Mouse (Mus musculus) adrenal gland, adult (tissue): ENCODE data around the gene Nanos3.

Source experiments
- DNase-seq, 2 experiments: peaks; one replicate each; pipeline ENCODE4 v3.0.0; 2022 to 2023; ENCODE audit warnings: low spot score in 1 of 2; ENCODE audit not compliant: inconsistent age in 2 of 2

Gene Nanos3

DNA sequence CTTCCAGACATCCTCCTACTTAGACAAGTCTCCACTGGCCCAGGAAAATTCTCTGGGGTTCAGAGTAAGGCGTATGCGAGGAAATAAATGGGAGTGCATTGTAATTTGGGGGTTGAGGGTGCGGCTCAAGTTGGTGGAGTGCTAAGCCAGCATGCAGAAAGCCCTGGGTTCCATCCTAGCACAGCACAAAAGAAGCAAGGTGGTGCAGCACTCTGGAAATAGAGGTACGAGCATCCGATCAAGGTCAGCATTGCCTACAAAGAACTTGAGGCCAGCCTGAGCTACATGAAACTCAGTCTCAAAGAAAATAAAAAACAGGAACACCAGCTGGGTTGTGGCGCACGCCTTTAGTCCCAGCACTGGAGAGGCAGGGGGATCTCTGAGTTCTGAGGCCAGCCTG lies at the start of gene Nanos3:
TSS of gene Nanos3 (minus strand) at position 101 of the 400 bp plus-strand sequence.
- DNase-seq, result no peak

DNA sequence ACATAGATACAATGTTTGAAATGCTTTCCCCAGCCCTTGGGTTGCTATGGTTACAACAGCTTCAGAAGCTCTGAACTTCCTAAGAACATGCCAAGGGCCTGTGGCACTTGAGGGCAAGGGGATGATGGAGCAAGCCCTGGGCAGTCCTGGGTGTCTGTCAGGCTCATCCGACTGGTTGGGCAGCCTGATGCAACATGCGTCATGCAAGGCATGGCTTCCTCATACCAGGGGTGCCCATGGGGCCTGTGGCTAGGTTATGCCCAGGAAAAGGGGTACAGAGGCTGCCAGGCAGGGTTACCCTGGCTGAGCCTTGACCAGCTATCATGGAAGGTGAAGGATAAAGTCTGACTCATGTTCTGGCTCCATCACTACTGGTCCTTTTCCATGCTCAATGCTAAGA lies 48.0 kb upstream of the Nanos3 start:
- peak; percentile 85 for DNase-seq

DNA sequence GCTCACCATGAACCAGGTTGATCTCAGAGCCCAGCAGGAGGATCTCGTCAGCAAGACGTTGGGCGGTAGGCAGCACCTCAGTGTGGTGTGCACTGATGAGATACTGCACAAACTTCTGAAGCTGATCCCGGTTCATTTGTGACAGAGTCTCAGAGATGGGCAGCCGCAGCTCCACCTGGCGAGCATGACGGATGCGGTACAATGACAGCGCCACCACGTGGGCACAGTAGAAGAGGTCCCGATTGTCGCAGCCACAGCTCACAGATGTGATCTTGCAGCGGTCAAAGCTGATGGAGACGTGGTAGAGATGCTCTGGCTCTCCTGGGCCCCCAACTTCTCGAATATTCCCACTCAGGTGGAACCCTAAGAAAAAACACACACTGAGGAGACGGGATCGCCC lies 45.7 kb upstream of the Nanos3 start:
- DNase-seq, result no peak

DNA sequence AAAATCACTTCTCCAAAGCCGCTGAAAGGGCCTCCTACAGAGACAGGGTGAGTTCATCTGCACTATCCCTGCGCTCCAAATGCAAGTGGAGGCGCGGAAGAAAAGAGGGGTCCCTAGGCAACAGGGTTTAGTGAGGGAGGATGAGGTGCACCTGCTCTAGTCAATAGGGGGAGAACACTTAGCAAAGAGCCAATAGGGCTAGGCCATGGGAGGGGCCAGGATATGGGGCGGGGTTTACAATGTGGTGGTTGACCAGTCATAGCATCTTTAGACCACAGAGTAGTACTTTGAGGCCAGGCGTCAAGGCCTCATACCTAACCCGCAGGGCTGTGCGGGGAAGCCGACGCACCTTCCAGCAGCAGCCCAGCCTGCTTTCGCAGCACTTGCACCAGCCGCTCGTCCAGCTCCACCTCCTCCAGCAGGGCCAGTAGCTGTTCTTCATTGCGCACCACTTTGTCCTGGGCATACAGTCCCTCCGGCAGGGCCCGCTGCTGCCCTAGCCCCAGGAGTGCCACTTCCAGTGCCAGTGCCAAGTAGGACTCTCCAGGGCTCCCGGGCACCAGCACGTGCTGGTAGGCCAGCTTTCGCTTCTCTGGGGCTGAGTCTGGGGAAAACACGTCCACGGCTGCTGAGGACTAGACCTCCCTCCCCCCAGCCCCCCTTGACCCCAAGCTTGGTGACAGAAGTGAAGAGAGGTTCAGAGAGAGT lies 38.5 kb upstream of the Nanos3 start:
- no peak for DNase-seq

DNA sequence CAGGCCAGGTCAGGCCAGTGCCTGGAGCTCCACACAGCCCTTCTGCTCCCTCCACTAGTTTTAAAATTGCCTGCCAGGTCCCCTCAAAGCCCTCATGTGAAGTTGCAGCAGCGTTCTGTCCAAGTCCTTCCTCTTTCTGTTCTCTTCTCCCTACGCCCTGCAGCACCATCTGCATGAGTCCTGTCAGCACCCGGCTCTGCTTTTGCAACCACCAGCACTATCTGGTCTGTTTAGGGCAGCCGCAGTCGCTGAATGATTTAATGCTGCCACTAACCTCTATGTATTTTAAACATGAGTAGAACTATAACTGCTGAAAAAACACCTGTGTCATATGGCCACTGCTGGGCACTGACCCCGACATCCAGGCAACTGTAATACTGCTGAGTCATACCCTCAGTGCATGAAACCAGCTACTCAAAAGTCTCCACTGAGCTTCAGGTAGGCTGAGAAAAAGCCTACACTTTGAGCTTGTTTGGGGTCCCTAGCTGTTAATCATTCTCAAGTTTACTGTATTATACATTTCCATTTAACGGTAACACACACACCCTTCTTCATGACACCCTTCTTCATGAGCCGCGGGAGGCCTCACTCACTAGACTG lies 37.6 kb upstream of the Nanos3 start:
- DNase-seq, result peak in 1 of 2 experiments; percentile 59

DNA sequence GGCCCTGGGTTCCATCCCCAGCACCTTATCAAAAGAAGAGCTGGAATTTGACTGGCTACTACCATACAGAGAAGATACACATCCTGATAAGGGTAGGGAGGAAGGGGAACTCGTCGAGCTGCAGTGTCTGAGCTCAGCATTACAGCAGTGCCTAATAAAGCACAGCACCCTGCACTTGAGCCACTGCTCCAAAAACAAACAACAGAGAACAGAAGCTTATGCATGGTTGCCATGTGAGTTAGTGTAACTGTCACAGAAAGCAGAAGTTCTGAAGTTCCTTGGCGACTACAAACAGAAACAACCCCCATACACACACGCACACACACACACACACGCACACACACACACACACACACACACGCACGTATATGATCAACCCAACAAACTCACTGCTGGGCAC lies 35.1 kb upstream of the Nanos3 start:
- no peak for DNase-seq

DNA sequence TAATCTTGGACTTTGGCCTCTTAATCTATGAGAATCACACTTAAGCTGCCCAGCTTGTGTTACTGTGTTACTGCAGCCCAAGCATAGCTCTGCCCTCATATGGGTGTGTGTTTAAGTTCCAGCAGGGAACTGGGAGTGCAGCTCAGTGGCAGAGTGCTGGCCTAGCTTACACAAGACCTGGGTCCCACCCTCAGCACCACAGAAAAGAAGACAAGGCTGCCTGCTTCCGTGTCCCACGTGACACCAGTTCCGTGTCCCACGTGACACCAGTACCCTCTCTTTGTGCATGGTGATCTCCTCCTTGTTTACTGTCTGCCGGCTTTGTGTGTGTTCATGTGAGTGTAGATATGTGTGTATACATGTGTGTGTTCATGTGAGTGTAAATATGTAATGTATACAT lies 33.1 kb upstream of the Nanos3 start:
- DNase-seq, result no peak

DNA sequence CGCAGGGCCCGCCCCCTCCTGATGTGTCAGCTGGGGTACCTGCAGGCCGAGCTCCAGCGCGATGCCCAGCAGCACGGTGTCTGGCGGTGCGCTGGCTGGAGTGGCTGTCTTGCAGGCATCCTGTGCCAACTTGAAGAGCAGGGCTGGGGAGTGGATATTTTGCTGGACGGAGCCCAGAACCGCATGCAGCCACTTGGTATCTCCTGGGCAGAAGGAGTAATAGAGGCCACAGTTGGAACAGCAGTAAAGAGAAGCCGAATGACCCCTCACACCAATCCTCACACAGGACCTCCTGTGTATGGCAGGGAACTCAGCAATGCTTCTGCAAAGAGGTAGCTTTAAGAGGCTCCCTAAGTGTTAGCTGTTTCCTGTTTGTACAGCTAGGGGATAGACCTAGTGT lies 32.2 kb upstream of the Nanos3 start:
- no peak for DNase-seq

DNA sequence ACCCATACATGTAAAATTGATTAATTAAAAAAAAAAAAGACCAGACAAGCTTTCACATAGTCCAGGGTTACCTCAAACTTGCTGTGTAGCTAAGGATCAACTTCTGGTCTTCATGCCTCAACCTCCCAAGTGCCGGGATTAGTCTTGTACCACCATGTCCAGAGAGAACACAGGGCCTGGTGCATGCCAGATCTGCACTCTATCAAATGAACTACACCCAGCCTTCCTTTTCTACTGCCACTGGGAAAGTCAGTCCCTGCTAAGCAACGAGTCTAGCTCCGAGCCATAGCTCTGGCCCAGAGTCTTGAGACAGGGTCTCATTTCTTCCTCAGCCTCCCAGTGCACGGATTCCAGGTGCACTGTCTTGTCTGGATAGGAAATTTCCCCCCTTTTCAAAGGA lies 28.3 kb upstream of the Nanos3 start:
- peak in 1 of 2 experiments; percentile 69 for DNase-seq

DNA sequence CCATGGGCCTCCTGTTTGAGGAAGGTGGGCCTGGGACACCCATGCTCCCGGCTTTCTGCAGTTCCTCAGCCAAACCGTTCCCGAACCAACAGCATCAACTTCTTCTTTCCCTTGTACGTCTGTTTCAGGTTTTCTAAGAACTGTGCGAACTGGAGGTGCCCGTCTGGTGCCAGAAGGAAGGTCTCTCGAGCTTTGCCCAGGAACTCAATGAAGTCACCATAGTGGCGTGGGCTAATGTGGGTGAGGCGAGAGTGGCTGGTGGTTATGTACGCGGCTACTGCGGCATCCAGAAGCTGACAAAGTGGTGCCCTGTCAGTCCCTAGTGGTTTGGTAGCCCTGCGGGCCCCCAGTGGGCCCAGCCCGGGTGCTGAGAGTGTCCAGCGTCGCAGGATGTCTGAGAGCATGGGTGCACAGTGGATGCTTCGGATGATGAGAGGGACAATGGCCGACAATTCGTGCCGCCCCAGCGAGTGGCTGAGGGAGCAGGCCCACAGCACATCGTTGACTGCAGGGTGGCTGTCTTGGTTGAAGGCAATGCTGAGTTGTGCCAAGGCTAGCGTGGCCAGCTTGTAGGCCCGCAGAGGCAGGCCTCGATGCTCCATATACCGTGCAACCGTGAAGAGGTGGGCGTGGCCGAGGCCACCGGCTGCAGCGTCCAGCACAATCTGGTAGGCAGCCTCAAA lies 27.0 kb upstream of the Nanos3 start:
- DNase-seq, result peak in 1 of 2 experiments; percentile 55

DNA sequence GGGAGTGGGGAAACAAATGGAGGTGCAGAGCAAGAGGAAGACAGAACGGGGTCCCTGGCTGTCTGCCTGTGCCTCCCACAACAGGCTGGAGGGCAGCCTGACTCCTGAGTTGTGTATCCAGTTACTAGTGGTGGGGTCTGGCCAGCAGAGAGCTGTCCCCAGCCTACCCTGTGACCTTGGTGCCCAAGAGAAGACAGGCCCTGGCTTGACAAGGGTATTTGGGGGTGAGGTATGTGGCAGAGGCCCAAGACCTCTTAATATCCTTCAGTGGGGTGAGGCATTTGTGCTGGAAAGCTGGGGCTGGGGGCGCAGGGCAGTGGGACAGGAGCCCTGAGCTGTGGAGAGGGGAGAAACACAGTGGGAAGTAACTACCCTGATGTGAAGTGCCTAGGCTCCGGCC lies 26.2 kb upstream of the Nanos3 start:
- DNase-seq, result no peak

DNA sequence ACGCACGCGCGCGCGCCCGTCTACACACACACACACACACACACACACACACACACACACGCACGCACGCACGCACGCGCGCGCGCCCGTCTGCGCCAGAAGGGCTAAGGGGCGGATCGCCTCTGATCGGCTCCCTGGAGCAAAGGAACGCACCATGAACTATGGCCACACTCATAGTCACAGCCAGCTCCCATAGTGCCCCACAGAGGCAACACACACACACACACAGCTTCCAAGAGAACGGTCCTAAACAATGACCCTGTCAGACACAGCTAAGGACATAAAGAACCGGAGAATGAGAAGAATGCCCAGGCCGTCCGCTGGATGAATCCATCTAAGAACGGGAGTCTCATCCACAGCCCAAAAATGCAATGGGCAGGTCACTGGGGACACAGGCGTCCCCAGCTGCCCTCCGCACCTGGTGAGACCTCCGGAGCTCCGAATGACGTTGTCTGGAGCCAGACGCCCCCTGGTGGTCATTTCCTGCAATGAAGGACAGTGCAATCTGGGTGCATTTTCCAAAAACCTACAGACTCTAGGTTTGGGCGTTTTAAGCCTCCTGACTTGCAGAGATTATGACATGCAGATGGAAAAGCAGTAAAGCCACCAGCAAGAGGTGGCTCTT lies 25.3 kb upstream of the Nanos3 start:
- DNase-seq, result peak; percentile 82 to 95

DNA sequence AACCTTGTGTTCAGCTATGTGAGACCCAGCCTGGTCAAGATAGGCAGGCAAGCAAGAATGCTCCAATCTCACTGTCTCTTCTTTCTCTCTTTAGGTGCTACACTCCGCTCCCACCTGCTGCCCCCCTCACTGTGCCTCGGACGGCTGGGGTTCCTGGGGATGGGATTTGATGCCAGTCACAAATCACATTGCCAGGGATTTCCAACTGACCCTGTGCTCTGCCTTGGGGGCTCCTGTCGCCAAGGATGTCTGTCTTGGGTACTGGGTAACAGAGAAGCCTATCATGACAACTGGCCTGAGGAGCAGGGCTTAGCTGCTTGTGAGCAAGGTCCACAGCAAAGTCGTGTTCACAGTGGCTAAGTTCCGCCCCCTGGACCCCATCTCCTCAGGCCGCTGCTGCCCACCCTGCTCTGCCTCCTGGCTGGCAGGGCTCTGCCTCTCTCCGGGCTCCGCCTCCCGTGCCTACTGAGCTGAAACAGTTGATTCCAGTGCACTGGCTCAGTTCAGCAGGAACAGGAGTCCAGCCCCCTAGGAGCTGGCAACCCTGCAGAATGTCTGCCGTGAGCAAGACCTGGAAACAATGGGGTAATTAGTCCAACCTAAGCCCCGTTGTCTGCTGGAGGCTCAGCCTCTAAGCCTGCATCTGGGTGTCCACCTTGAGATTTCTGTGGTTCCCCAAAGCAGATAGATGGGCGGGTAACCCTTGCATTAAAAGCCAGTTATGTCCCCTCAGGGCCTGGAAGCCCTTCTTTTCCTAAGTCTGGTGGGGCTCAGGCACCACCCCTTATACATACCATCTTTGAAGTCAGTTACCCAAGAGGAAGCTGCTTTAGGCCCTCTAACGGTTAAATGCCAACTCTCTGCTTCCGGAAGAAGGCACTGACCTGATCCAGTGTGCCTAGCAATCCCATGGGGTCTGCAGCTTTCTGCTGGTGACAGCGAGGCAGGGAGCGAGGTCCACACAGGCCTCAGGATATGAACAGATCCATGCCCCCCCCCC lies 23.7 kb upstream of the Nanos3 start:
- peak in 1 of 2 experiments; percentile 59 for DNase-seq

DNA sequence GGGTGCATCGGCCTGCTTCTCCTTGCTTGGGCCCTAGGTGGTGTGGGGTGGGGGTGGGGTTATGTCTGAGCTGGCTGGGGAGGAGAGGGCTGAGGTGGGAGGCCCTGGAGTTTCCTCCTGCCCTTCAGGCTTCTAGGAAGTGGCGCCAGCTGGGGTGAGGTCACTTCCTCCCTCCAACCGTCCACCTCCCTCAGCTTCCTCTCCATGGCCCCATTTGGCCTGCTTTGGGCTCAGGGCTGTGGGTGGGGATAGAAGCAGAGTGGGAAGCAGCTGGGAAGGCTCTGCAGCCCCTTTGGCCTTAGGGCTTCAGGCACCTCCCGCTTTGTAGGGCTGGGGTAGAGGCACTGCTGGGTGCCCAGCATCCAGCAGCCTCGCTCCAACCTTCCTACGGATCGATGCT lies 22.8 kb upstream of the Nanos3 start:
- peak; percentile 59 to 82 for DNase-seq

DNA sequence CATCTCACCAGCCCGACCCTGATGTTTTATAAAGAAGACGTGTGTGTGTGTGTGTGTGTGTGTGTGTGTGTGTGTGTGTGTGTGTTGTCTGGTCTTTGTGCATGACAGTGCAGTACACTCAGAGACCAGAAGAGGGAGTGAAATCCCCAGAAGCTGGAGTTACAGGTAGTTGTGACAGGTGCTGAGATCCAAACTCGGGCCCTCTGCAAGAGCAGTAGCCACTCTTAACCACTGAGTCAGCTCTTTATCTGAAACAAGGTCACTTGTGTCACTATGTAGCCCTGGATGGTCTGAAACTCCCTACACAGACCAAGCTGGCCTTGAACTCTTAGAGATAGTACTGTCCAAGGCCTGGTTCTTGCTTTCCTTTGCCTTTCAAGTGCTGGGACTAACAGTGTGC lies 21.6 kb upstream of the Nanos3 start:
- DNase-seq, result peak; percentile 34 to 80

DNA sequence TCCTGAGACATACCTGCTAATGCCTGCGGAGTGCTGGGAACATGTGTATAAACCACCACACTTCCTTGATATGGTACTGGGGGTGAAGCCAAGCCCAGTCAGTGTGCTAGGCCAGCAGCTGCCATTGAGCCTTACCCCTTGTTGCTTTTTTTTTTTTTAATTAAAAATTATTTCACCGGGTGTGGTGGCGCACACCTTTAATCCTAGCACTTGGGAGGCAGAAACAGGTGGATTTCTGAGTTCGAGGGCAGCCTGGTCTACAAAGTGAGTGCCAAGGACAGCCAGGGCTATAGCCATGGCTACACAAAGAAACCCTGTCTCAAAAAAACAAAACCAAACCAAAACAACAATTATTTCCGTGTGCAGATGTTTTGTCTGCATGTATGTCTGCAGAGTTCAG lies 20.1 kb upstream of the Nanos3 start:
- DNase-seq, result no peak

DNA sequence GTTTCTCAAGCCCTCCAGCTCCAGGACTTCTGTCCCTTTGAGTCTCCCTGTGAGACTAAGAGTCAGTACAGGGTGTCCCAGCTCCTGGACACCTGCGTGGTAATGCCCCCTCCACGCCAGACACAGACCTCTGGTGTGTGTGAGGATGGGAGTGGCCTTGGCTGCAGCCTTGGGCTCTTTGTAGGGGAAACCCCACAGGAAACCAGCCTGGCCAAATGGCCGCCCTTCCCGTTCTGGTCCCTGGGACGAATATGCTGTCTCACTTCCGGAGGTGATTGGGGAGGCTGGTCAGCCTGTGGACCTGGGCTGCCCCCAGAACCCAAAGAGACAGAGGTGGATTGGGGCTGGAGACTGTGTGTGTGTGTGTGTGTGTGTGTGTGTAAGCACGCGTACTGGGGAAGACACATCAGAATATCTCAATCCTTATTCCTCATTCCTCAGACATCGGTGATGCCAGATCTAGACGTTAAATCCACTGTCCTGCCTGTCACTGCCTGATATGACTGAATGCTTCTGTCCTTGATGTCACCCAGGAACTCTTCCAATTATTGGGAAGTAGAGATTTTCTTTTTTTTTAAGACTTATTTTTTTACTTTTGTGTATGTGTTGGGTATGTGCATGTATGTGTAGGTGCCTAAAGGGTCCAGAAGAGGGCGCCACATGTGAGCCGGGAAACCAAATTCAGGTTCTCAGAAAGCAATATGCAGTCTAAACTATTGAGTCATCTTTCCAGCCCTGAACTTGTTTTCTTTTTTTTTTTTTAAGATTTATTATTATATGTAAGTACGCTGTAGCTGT lies 19.2 kb upstream of the Nanos3 start:
- DNase-seq, result peak; percentile 88 to 94

DNA sequence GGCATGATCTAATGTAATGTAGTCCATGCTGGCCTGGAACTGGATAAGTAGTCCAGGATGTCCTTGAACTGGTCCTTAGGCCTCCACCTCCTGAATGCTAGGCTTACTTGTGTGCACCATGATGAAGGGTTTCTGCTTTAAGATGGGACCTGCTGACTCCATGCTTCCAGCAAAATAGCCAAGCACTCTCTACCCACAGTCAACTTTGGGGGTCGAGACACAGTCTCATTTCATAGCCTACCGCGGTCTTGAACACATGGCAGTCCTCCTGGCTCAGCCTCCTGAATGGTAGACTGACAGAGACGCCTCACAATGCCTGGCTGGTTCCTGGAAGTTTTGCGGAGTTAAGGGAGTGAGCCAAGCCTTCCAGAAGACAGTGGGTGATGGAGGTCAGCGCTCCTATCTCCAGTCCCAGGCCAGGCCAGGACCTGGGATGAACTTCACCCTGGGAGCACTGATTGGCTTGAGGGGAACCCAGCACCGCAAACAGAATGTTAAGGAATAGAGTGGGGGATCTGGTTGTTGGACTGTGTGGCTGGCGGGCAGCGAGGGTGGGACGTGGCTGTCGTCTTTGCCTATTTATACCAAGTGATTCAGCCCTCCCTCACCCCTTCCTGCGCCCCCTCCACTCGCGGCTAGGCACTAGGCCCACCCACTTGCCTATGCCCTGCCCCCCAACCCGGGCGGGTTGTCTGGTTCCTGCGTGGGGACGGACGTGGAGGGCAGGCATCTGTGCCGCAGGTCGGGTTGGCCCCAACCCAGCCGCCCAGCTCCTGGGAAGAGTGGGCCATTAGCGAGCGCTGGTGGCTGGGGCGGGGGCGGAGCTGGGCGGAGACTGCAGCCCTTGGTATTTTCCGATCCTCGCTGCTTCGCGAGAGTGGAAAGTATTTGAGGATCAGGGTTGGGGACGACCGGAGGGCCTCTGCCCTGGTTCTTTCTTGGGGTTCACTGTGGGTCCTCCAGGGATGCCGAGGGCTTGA lies 18.2 kb upstream of the Nanos3 start:
- peak; percentile 94 to 97 for DNase-seq

DNA sequence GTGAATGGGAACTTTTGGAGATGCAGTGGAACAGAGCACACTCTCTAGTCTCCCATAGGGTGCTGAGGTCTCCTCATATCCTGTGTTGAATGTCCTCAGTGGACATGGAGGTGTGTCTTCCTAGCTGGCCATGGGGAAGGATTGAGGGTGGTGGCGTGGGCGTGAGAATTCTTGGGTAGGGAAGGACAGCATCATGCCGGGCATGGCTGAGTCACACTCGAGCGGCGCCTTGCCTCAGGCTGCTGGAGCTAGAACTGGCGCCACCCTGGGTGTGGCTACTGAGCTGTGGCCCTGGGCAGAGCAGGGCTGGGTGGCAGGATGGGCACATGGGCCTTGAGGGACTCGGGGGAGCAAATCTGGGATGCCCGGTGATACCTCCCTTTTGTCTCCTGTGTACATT lies 17.4 kb upstream of the Nanos3 start:
- DNase-seq, result peak; percentile 87 to 94
